Mouse (Mus musculus) embryonic fibroblast, embryonic 13.5 days (primary cell): ENCODE results near the gene Foxn1. TPM values are rescaled to one million over a fixed set of nuclear protein-coding genes. Genes with fewer than 3 reads are reported as not detected.

Source experiments
- H3K27ac ChIP-seq: 2 replicates; pipeline ENCODE4 v1.5.1; 2012; ENCODE audit warnings: low read length, control low read depth, inconsistent platforms; ENCODE audit not compliant: insufficient read depth
- H3K4me1 ChIP-seq: 2 replicates; pipeline ENCODE4 v1.6.1; 2011; ENCODE audit warnings: low read length; ENCODE audit not compliant: control insufficient read depth, insufficient read depth
- H3K4me3 ChIP-seq: 2 replicates; pipeline ENCODE4 v1.5.1; 2011; ENCODE audit warnings: mild to moderate bottlenecking, control low read depth, low read length; ENCODE audit not compliant: insufficient read depth
- CTCF ChIP-seq: IDR thresholded peaks from 2 replicates; pipeline ENCODE4 v1.5.1; 2011; ENCODE audit warnings: mild to moderate bottlenecking, control low read depth, low read length, moderate library complexity, borderline replicate concordance; ENCODE audit not compliant: insufficient read depth
- POLR2A ChIP-seq: IDR thresholded peaks from 2 replicates; pipeline ENCODE4 v1.6.1; 2011; ENCODE audit warnings: low read depth, mild to moderate bottlenecking, control low read depth, low read length, moderate library complexity
- polyA plus RNA-seq: library from polyadenylated mRNA; stranded (reverse); fragments of >200 nt; gene quantifications from 2 replicates; pipeline ENCODE4 v1.2.4, GENCODE M21; 2011; ENCODE audit warnings: low read depth; ENCODE audit not compliant: missing spikeins, insufficient read length

Foxn1 gene
- polyA plus RNA-seq, 1 experiment: not detected

- Histone ChIP-seq H3K4me1 (no peaks in the 10 kb centered on the region), H3K4me3 (no peak within 1 kb of the TSS), H3K27ac (no peak within 1 kb of the TSS)
- TF ChIP-seq CTCF (no peak), POLR2A (no peak)
These were observed 35.9 kb upstream of the Foxn1 start, which contains the start of gene Slc13a2 for GRCm38 (mm10) chr11:78422055-78422819. Gene Slc13a2, minus strand, starts transcription at chr11:78422217.

GRCm38 (mm10) chr11:78421201-78422009, 35.0 kb upstream of the Foxn1 start:
- no peaks in the 10 kb centered on the region for H3K4me1 ChIP-seq
- H3K4me3 ChIP-seq: no peak overlapping the region
- H3K27ac ChIP-seq: no peak overlapping the region
- TF ChIP-seq POLR2A: no peak
- TF ChIP-seq CTCF: no peak

- TF ChIP-seq CTCF (no peak), POLR2A (no peak)
- Histone ChIP-seq H3K4me1 (no peaks in the 10 kb centered on the region), H3K27ac (no peak overlapping the region), H3K4me3 (no peak overlapping the region)
These were observed 34.0 kb upstream of the Foxn1 start for GRCm38 (mm10) chr11:78420263-78420889.

- Histone ChIP-seq H3K4me1 (no peaks in the 10 kb centered on the region), H3K27ac (no peak overlapping the region), H3K4me3 (no peak overlapping the region)
- TF ChIP-seq POLR2A (no peak), CTCF (no peak)
These were observed 30.5 kb upstream of the Foxn1 start for GRCm38 (mm10) chr11:78416854-78417253.

- no peak for TF ChIP-seq POLR2A
- TF ChIP-seq CTCF: no peak
- H3K4me3 ChIP-seq: no peak overlapping the region
- no peaks in the 10 kb centered on the region for H3K4me1 ChIP-seq
These were observed 26.5 kb upstream of the Foxn1 start for GRCm38 (mm10) chr11:78412861-78413260.

GRCm38 (mm10) chr11:78412324-78412850, 26.0 kb upstream of the Foxn1 start:
- no peaks in the 10 kb centered on the region for H3K4me1 ChIP-seq
- TF ChIP-seq CTCF (no peak), POLR2A (no peak)
- H3K4me3 ChIP-seq: no peak overlapping the region
- H3K27ac ChIP-seq: no peak overlapping the region

More at GRCm38 (mm10) chr11:78412861-78413260, 26.5 kb upstream of the Foxn1 start:
- no peak overlapping the region for H3K27ac ChIP-seq

GRCm38 (mm10) chr11:78411606-78412323, 25.4 kb upstream of the Foxn1 start:
- TF ChIP-seq CTCF (no peak), POLR2A (no peak)
- Histone ChIP-seq H3K4me3 (no peak overlapping the region), H3K27ac (no peak overlapping the region), H3K4me1 (no peaks in the 10 kb centered on the region)

GRCm38 (mm10) chr11:78408256-78409240, 22.2 kb upstream of the Foxn1 start:
- TF ChIP-seq POLR2A (no peak), CTCF (no peak)

GRCm38 (mm10) chr11:78402062-78402461, 15.7 kb upstream of the Foxn1 start:
- TF ChIP-seq CTCF (no peak), POLR2A (no peak)
- H3K4me1 ChIP-seq: no peaks in the 10 kb centered on the region
- no peak overlapping the region for H3K27ac ChIP-seq
- H3K4me3 ChIP-seq: no peak overlapping the region

More at GRCm38 (mm10) chr11:78408256-78409240, 22.2 kb upstream of the Foxn1 start:
- Histone ChIP-seq H3K4me1 (no peaks in the 10 kb centered on the region), H3K4me3 (no peak overlapping the region), H3K27ac (no peak overlapping the region)
